Mouse (Mus musculus) gonadal fat pad, adult 2 months (tissue): ENCODE measurements at regions not wholly inside any gene's neighbourhood (a gene's known extent, or its start where the extent isn't known, plus 50 kb on each side); places are given as distances from the start of the nearest gene placed in this dataset.

Experiments used
- DNase-seq: peaks from one replicate; pipeline ENCODE4 v3.0.0-alpha.2; 2012; ENCODE audit warnings: low read depth

DNA sequence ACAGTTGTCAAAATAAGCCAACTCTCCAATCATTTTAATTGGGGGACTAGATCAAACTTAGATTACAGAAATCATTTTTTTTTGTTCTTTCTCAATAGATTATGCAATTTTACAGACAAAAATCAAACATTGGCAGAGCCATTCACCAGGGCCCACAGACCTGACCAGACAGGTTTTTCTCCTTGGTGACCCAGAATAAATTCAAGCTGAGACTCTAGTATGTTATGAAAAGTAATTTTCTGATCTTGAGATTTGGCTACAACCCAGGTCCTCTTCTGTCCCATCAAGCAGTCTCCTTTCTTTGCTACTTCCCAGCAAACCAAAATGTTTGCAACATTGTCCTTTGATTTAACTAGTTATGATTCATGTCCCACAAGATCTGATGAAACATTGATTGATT, 71.7 kb upstream of the Gm17604 start:
- peak; percentile 19 for DNase-seq
